Mouse (Mus musculus) limb, embryonic 11.5 days (tissue): ENCODE data around the gene Arid4a. TPM values are rescaled to one million over a fixed set of nuclear protein-coding genes. Genes with fewer than 3 reads are reported as not detected.

Experiments
- ATAC-seq: fragments of 200-750 bp; cut with Nextera tagmentation; 2 replicates; pipeline ENCODE4 v1.8.0; 2017; ENCODE audit warnings: low read depth; ENCODE audit not compliant: insufficient number of reproducible peaks, low FRiP score, low TSS enrichment
- DNase-seq: peaks from one replicate; pipeline ENCODE4 v3.0.0-alpha.2; 2015; ENCODE audit warnings: low spot score
- H3K27ac ChIP-seq: fragments of 300-500 bp; sonication (generic); replicated peaks from 2 replicates; pipeline ENCODE4 v1.5.1; 2014; ENCODE audit warnings: low read depth, mild to moderate bottlenecking, low read length
- H3K27me3 ChIP-seq: fragments of 300-500 bp; sonication (generic); 2 replicates; pipeline ENCODE4 v1.6.1; 2014; ENCODE audit warnings: mild to moderate bottlenecking, low read length, mixed read lengths; ENCODE audit not compliant: control insufficient read depth, insufficient read depth
- H3K36me3 ChIP-seq: fragments of 300-500 bp; sonication (generic); 2 replicates; pipeline ENCODE4 v1.6.1; 2014; ENCODE audit warnings: mild to moderate bottlenecking, low read length, moderate library complexity, mixed read lengths; ENCODE audit not compliant: control insufficient read depth, insufficient read depth
- H3K4me1 ChIP-seq: fragments of 300-500 bp; sonication (generic); 2 replicates; pipeline ENCODE4 v1.6.1; 2014; ENCODE audit warnings: low read length, mixed read lengths; ENCODE audit not compliant: control insufficient read depth, insufficient read depth
- H3K4me2 ChIP-seq: fragments of 300-500 bp; sonication (generic); 2 replicates; pipeline ENCODE4 v1.6.1; 2014; ENCODE audit warnings: low read depth, mild to moderate bottlenecking, moderate library complexity; ENCODE audit not compliant: severe bottlenecking
- H3K4me3 ChIP-seq: fragments of 300-500 bp; sonication (generic); 2 replicates; pipeline ENCODE4 v1.5.1; 2014; ENCODE audit warnings: low read depth, low read length
- H3K9ac ChIP-seq: fragments of 300-500 bp; sonication (generic); 2 replicates; pipeline ENCODE4 v1.6.1; 2014; ENCODE audit warnings: mild to moderate bottlenecking, low read length
- H3K9me3 ChIP-seq: fragments of 300-500 bp; sonication (generic); 2 replicates; pipeline ENCODE4 v1.6.1; 2016; ENCODE audit warnings: low read length; ENCODE audit not compliant: control insufficient read depth
- WGBS: fragments of 180-500 bp; shearing (Covaris S2); extraction: QIAGEN DNeasy Blood & Tissue Kit; methylation state at CpG from one replicate; pipeline ENCODE4 v1.1.7; 2014; 5-methylcytosine and 5-hydroxymethylcytosine counted together
- polyA plus RNA-seq: library from polyadenylated mRNA; unstranded; fragments of >200 nt; fragmentation: Nextera tagmentation; extraction: Ambion mirVana; gene quantifications from 2 replicates; pipeline ENCODE4 v1.2.1, GENCODE M21; 2014

Gene Arid4a
- polyA plus RNA-seq, 1 experiment from 2014 or later = 37.4 TPM

DNA sequence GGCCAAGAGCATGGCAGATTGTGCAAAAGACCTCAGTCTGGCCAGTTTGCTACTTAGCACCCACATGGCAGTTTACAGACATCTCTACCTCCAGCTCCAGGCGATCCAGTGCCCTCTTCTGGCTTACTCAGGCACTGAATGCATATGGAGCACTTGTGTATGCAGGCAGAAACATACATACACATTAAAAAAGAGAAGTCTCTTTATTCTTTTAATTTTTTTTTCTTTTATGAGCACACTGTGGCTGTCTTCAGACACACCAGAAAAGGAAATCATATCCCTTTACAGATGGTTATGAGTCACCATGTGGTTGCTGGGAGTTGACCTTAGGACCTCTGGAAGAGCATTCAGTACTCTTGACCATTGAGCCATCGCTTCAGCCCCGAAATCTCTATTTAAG, 35.3 kb downstream of the Arid4a start:
- Histone ChIP-seq H3K27ac (no peak overlapping the region), H3K9me3 (no peaks in the 10 kb centered on the region), H3K4me3 (no peak overlapping the region), H3K27me3 (no peaks in the 10 kb centered on the region), H3K4me2 (no peak overlapping the region), H3K36me3 (peaks cover 2% of the 10 kb centered on the region; the same call in 1 of the 2 replicates), H3K9ac (no peak overlapping the region), H3K4me1 (no peaks in the 10 kb centered on the region)
- WGBS = 73% methylated on average over 3 of the region's 3 CpGs
- ATAC-seq (no peak), DNase-seq (no peak)

- ATAC-seq = no peak
- no peaks in the 10 kb centered on the region for H3K4me1 ChIP-seq
These were observed 36.7 kb downstream of the Arid4a start for GRCm38 (mm10) chr12:71052341-71052995.

GRCm38 (mm10) chr12:71053031-71053430, 37.2 kb downstream of the Arid4a start:
- DNase-seq = no peak
- WGBS = 87% methylated on average over 1 of the region's 1 CpGs
- no peak for ATAC-seq

More at GRCm38 (mm10) chr12:71052341-71052995, 36.7 kb downstream of the Arid4a start:
- no peaks in the 10 kb centered on the region for H3K9me3 ChIP-seq
- no peak for DNase-seq
- H3K27me3 ChIP-seq = no peaks in the 10 kb centered on the region
- 91% methylated on average over 7 of the region's 7 CpGs for WGBS
- H3K4me2 ChIP-seq = no peak overlapping the region
- H3K36me3 ChIP-seq = no peaks in the 10 kb centered on the region
- H3K9ac ChIP-seq = no peak overlapping the region
- H3K27ac ChIP-seq = no peak overlapping the region
- no peak overlapping the region for H3K4me3 ChIP-seq

GRCm38 (mm10) chr12:71053486-71053885, 37.7 kb downstream of the Arid4a start:
- H3K4me3 ChIP-seq = no peak overlapping the region
- no peak overlapping the region for H3K9ac ChIP-seq
- no peak for DNase-seq
- no peaks in the 10 kb centered on the region for H3K4me1 ChIP-seq
- no peak overlapping the region for H3K27ac ChIP-seq
- H3K4me2 ChIP-seq = no peak overlapping the region
- ATAC-seq = no peak
- WGBS = 81% methylated on average over 1 of the region's 1 CpGs
- H3K9me3 ChIP-seq = no peaks in the 10 kb centered on the region
- H3K27me3 ChIP-seq = no peaks in the 10 kb centered on the region
- H3K36me3 ChIP-seq = no peaks in the 10 kb centered on the region

More at GRCm38 (mm10) chr12:71053031-71053430, 37.2 kb downstream of the Arid4a start:
- Histone ChIP-seq H3K4me1 (no peaks in the 10 kb centered on the region), H3K27ac (no peak overlapping the region), H3K9me3 (no peaks in the 10 kb centered on the region), H3K36me3 (no peaks in the 10 kb centered on the region), H3K4me3 (no peak overlapping the region), H3K4me2 (no peak overlapping the region), H3K9ac (no peak overlapping the region), H3K27me3 (no peaks in the 10 kb centered on the region)

DNA sequence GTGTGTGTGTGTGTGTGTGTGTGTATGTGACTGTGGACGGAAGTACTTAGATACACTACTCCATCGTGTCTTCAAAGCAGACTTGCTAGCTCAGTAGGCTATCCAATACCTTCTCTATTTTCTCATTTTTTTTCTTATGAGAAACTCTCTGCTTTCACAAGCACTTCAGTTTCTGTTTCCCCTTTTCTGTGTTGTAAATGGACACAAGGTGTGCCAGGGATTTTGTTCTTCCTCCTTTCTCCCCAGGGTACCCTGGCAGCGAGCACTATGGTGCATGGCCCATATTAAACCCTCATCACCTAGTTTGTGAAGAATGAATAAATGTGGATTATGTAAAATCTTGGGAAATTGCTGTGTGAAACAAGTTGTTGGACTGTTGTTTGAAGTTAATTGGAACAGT, 39.7 kb downstream of the Arid4a start:
- no peak for ATAC-seq
- WGBS = 87% methylated on average over 3 of the region's 3 CpGs

GRCm38 (mm10) chr12:71059741-71060140, 44.0 kb downstream of the Arid4a start:
- H3K27me3 ChIP-seq = no peaks in the 10 kb centered on the region
- no peaks in the 10 kb centered on the region for H3K9me3 ChIP-seq
- peaks cover 4% of the 10 kb centered on the region; the same call in 1 of the 2 replicates for H3K36me3 ChIP-seq
- ATAC-seq (no peak), DNase-seq (no peak)
- H3K4me3 ChIP-seq = no peak overlapping the region
- no peak overlapping the region for H3K9ac ChIP-seq
- no peak overlapping the region for H3K27ac ChIP-seq
- WGBS = 94% methylated on average over 7 of the region's 7 CpGs
- H3K4me2 ChIP-seq = no peak overlapping the region
- no peaks in the 10 kb centered on the region for H3K4me1 ChIP-seq

More for the DNA sequence above, 39.7 kb downstream of the Arid4a start:
- no peaks in the 10 kb centered on the region for H3K9me3 ChIP-seq
- no peak for DNase-seq
- H3K27me3 ChIP-seq = no peaks in the 10 kb centered on the region
- no peaks in the 10 kb centered on the region for H3K4me1 ChIP-seq
- H3K4me3 ChIP-seq = no peak overlapping the region
- no peak overlapping the region for H3K9ac ChIP-seq
- H3K4me2 ChIP-seq = no peak overlapping the region
- no peaks in the 10 kb centered on the region for H3K36me3 ChIP-seq
- no peak overlapping the region for H3K27ac ChIP-seq

GRCm38 (mm10) chr12:71069846-71070245, 54.1 kb downstream of the Arid4a start:
- Histone ChIP-seq H3K4me3 (no peak overlapping the region), H3K27ac (no peak overlapping the region), H3K4me1 (no peaks in the 10 kb centered on the region), H3K9ac (no peak overlapping the region), H3K36me3 (peaks cover 26% of the 10 kb centered on the region), H3K27me3 (no peaks in the 10 kb centered on the region), H3K9me3 (no peaks in the 10 kb centered on the region), H3K4me2 (no peak overlapping the region)
- ATAC-seq (no peak), DNase-seq (no peak)
- WGBS = 93% methylated on average over 17 of the region's 17 CpGs

GRCm38 (mm10) chr12:71072048-71072447, 56.3 kb downstream of the Arid4a start:
- H3K4me1 ChIP-seq = no peaks in the 10 kb centered on the region
- DNase-seq (no peak), ATAC-seq (no peak)
- peaks cover 31% of the 10 kb centered on the region for H3K36me3 ChIP-seq
- H3K4me3 ChIP-seq = no peak overlapping the region
- no peak overlapping the region for H3K27ac ChIP-seq
- no peaks in the 10 kb centered on the region for H3K9me3 ChIP-seq
- H3K9ac ChIP-seq = no peak overlapping the region
- WGBS = 93% methylated on average over 4 of the region's 4 CpGs
- no peak overlapping the region for H3K4me2 ChIP-seq
- H3K27me3 ChIP-seq = no peaks in the 10 kb centered on the region
